Mouse (Mus musculus) spleen, adult 2 months (tissue): ENCODE measurements at regions not wholly inside any gene's neighbourhood (a gene's known extent, or its start where the extent isn't known, plus 50 kb on each side); places are given as distances from the start of the nearest gene placed in this dataset.

Source experiments
- DNase-seq, 2 experiments: peaks; one replicate each; pipeline versions ENCODE4 v3.0.0 to v3.0.0-alpha.2; 2012 to 2021; ENCODE audit warnings: low spot score in 2 of 2, low read depth in 1 of 2
- H3K27ac ChIP-seq: fragments of 200-500 bp; 2 replicates; pipeline ENCODE4 v1.5.1; 2012; ENCODE audit warnings: low read length, inconsistent platforms; ENCODE audit not compliant: insufficient read depth
- H3K27me3 ChIP-seq: fragments of 200-500 bp; 2 replicates; pipeline ENCODE4 v1.6.1; 2012; ENCODE audit warnings: mild to moderate bottlenecking, moderate library complexity, low read length, inconsistent platforms; ENCODE audit not compliant: control insufficient read depth, insufficient read depth
- H3K36me3 ChIP-seq: fragments of 200-500 bp; 2 replicates; pipeline ENCODE4 v1.6.1; 2012; ENCODE audit warnings: mild to moderate bottlenecking, low read length, inconsistent platforms; ENCODE audit not compliant: control insufficient read depth, insufficient read depth
- H3K4me1 ChIP-seq: fragments of 200-500 bp; 2 replicates; pipeline ENCODE4 v1.6.1; 2011; ENCODE audit warnings: inconsistent platforms; ENCODE audit not compliant: control insufficient read depth, insufficient read depth, insufficient read length
- H3K4me3 ChIP-seq: fragments of 200-500 bp; 2 replicates; pipeline ENCODE4 v1.5.1; 2011; ENCODE audit warnings: mild to moderate bottlenecking, inconsistent platforms; ENCODE audit not compliant: insufficient read depth, insufficient read length; ENCODE audit errors: extremely low read depth
- CTCF ChIP-seq: fragments of 200-500 bp; IDR thresholded peaks from 2 replicates; pipeline ENCODE4 v1.5.1; 2011; ENCODE audit warnings: mild to moderate bottlenecking, inconsistent platforms; ENCODE audit not compliant: insufficient read depth, insufficient read length, insufficient replicate concordance; ENCODE audit errors: extremely low read depth
- POLR2A ChIP-seq: fragments of 200-500 bp; IDR thresholded peaks from 2 replicates; pipeline ENCODE4 v1.6.1; 2011; ENCODE audit warnings: low read depth, low read length, inconsistent platforms
- WGBS: fragments of 180-500 bp; shearing (Covaris S2); methylation state at CpG from one replicate; pipeline ENCODE4 v1.1.7; 2018; 5-methylcytosine and 5-hydroxymethylcytosine counted together

- Histone ChIP-seq H3K4me3 (no peak overlapping the region), H3K36me3 (no peaks in the 10 kb centered on the region), H3K27ac (no peak overlapping the region), H3K27me3 (no peaks in the 10 kb centered on the region), H3K4me1 (no peaks in the 10 kb centered on the region)
- no peak for DNase-seq
- 89% methylated on average over 7 of the region's 7 CpGs for WGBS
- TF ChIP-seq CTCF (no peak), POLR2A (no peak)
These were observed 65.0 kb upstream of the Tbx3 start for GRCm38 (mm10) chr5:119605444-119605843.

GRCm38 (mm10) chr5:119613413-119613812, 57.1 kb upstream of the Tbx3 start:
- no peak overlapping the region for H3K27ac ChIP-seq
- TF ChIP-seq CTCF (no peak), POLR2A (no peak)
- H3K27me3 ChIP-seq, result no peaks in the 10 kb centered on the region
- no peak overlapping the region for H3K4me3 ChIP-seq
- WGBS, result 79% methylated on average over 6 of the region's 6 CpGs
- DNase-seq, result no peak
- H3K4me1 ChIP-seq, result no peaks in the 10 kb centered on the region
- H3K36me3 ChIP-seq, result no peaks in the 10 kb centered on the region

GRCm38 (mm10) chr5:119613981-119614770, 56.3 kb upstream of the Tbx3 start:
- Histone ChIP-seq H3K36me3 (no peaks in the 10 kb centered on the region), H3K4me3 (no peak overlapping the region), H3K4me1 (no peaks in the 10 kb centered on the region), H3K27me3 (no peaks in the 10 kb centered on the region), H3K27ac (no peak overlapping the region)
- no peak for DNase-seq
- WGBS, result 91% methylated on average over 10 of the region's 10 CpGs
- TF ChIP-seq POLR2A (no peak), CTCF (no peak)

GRCm38 (mm10) chr5:119615681-119616080, 54.8 kb upstream of the Tbx3 start:
- no peaks in the 10 kb centered on the region for H3K27me3 ChIP-seq
- WGBS, result 72% methylated on average over 5 of the region's 5 CpGs
- no peak for TF ChIP-seq CTCF
- no peak for TF ChIP-seq POLR2A
- no peak overlapping the region for H3K4me3 ChIP-seq
- H3K4me1 ChIP-seq, result no peaks in the 10 kb centered on the region
- no peak overlapping the region for H3K27ac ChIP-seq
- DNase-seq, result no peak
- H3K36me3 ChIP-seq, result no peaks in the 10 kb centered on the region

- Histone ChIP-seq H3K27me3 (no peaks in the 10 kb centered on the region), H3K4me3 (no peak overlapping the region), H3K27ac (no peak overlapping the region), H3K4me1 (no peaks in the 10 kb centered on the region), H3K36me3 (no peaks in the 10 kb centered on the region)
- TF ChIP-seq CTCF (no peak), POLR2A (no peak)
- 87% methylated on average over 2 of the region's 2 CpGs for WGBS
- DNase-seq, result no peak
These were observed 52.6 kb upstream of the Tbx3 start for GRCm38 (mm10) chr5:119617856-119618255.

- Histone ChIP-seq H3K27me3 (no peaks in the 10 kb centered on the region), H3K36me3 (no peaks in the 10 kb centered on the region), H3K27ac (no peak overlapping the region), H3K4me1 (no peaks in the 10 kb centered on the region), H3K4me3 (no peak overlapping the region)
- TF ChIP-seq POLR2A (no peak), CTCF (no peak)
- no peak for DNase-seq
- WGBS, result 79% methylated on average over 8 of the region's 8 CpGs
These were observed 50.6 kb upstream of the Tbx3 start for GRCm38 (mm10) chr5:119619906-119620305.
